Mouse (Mus musculus) embryonic facial prominence, embryonic 10.5 days (tissue): ENCODE measurements around the gene Tfap2b. TPM values are rescaled to one million over a fixed set of nuclear protein-coding genes. Genes with fewer than 3 reads are reported as not detected.

Source experiments
- DNase-seq: peaks from one replicate; pipeline ENCODE4 v3.0.0-alpha.2; 2017; ENCODE audit warnings: low spot score
- H3K27ac ChIP-seq: fragments of 300-500 bp; sonication (generic); replicated peaks from 2 replicates; pipeline ENCODE4 v1.5.1; 2016; ENCODE audit warnings: mild to moderate bottlenecking
- H3K27me3 ChIP-seq: fragments of 300-500 bp; sonication (generic); replicated peaks from 2 replicates; pipeline ENCODE4 v1.6.1; 2016; ENCODE audit warnings: low read depth, mild to moderate bottlenecking; ENCODE audit not compliant: poor library complexity, severe bottlenecking
- H3K36me3 ChIP-seq: fragments of 300-500 bp; sonication (generic); replicated peaks from 2 replicates; pipeline ENCODE4 v1.6.1; 2016; ENCODE audit warnings: mild to moderate bottlenecking, moderate library complexity
- H3K4me1 ChIP-seq: fragments of 300-500 bp; sonication (generic); 2 replicates; pipeline ENCODE4 v1.6.1; 2016
- H3K4me3 ChIP-seq: fragments of 300-500 bp; sonication (generic); 2 replicates; pipeline ENCODE4 v1.5.1; 2016; ENCODE audit warnings: mild to moderate bottlenecking, moderate library complexity
- H3K9me3 ChIP-seq: fragments of 300-500 bp; sonication (generic); 2 replicates; pipeline ENCODE4 v1.6.1; 2016; ENCODE audit warnings: mild to moderate bottlenecking
- WGBS: fragments of 180-500 bp; shearing (Covaris S2); methylation state at CpG from one replicate; pipeline ENCODE4 v1.1.7; 2016; 5-methylcytosine and 5-hydroxymethylcytosine counted together
- polyA plus RNA-seq: library from polyadenylated mRNA; unstranded; fragments of >200 nt; fragmentation: Nextera tagmentation; extraction: Ambion mirVana; gene quantifications from 2 replicates; pipeline ENCODE4 v1.2.1, GENCODE M21; 2016

Gene Tfap2b
- polyA plus RNA-seq = 31.5 and 38.3 TPM in 2 replicates

- Histone ChIP-seq H3K36me3 (no peaks in the 10 kb centered on the region), H3K27ac (peak within 1 kb of the TSS; percentile 87), H3K4me3 (peak within 1 kb of the TSS; percentile 59), H3K4me1 (peaks cover 3% of the 10 kb centered on the region), H3K9me3 (no peaks in the 10 kb centered on the region), H3K27me3 (peaks cover 95% of the 10 kb centered on the region)
- peak; percentile 57 for DNase-seq
- WGBS = under 1% methylated on average over 26 of the region's 26 CpGs
Observed at GRCm38 (mm10) chr1:19208641-19209358, at the start of gene Tfap2b. TSS of gene Tfap2b (plus strand) at chr1:19208914.

DNA sequence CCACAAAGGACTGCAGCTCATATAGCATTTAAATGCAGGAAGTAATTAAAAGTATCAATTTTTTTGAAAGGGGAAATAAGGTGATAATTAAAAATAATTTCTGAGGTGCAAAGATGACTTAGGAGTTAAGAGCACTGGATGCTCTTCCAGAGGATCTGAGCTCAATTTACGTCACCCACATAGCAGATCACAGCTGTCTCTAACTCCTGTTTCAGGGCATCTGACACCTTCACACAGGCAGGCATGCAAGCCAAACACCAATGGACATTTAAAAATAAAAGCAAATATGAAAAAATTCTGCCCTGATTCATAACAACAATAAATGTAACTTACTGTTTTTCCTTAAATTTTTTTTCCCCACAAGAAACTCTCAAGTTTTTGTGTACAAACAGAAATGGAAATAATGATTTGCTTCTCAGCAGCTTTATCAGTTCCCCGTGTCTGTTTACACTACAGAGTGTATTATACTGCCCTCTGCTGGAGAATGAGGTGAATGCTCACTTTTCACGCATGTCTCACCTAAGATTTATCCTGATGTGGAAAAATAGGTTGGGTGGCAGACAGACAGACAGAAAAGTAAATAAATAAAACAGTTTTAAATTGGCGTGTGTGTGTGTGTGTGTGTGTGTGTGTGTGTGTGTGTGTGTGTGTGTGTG, 29.8 kb upstream of the Tfap2b start:
- Histone ChIP-seq H3K27ac (no peak overlapping the region), H3K27me3 (0 out of 2 replicates have a peak, but pooled peaks cover 2% of the 10 kb centered on the region), H3K9me3 (no peaks in the 10 kb centered on the region), H3K4me3 (no peak overlapping the region), H3K36me3 (no peaks in the 10 kb centered on the region), H3K4me1 (no peaks in the 10 kb centered on the region)
- peak; percentile 12 for DNase-seq
- WGBS = 7% methylated on average over 4 of the region's 4 CpGs

DNA sequence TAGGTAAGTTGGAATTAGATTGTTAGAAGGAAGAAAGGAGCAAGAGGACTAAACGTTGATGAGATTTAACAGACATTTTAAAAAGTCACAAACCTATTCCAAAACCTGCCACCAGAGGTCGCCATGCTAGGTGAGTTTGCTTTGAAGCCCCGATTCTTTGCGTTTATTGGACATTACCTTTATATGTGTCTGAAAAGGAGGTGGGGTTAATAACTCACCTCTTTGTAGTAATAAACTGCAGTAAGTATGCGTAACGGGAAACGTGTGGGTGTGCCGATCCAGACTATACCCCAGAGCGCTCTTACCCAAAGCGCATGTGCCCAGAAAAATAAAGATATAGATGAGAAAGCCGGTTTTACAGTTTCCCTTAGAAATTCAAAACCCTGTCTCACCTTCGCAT, 3.1 kb upstream of the Tfap2b start:
- WGBS = 3% methylated on average over 12 of the region's 12 CpGs
- Histone ChIP-seq H3K4me3 (peak overlapping the region; percentile 50), H3K36me3 (no peaks in the 10 kb centered on the region), H3K9me3 (no peaks in the 10 kb centered on the region), H3K4me1 (peaks cover 3% of the 10 kb centered on the region), H3K27me3 (peaks cover 64% of the 10 kb centered on the region), H3K27ac (no peak overlapping the region)
- DNase-seq = peak; percentile 65

DNA sequence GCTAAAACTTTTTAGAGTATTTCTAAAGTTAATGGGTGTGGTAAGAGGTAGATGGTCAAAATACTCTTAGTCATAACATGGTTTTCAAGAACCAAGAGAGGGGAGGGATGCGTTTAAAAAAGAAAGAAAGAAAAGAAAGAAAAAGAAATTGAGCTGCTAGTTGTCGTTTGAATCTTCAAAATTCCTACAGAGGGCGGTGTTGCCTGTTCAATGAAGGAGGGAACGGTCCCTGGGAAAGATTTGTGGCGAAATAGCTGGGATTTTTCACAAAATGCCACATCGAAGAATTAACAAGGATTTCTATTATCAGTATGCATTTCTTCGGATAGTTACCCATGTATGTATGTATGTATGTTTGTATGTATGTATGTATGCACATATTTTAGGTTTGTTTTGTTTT, 2.5 kb upstream of the Tfap2b start:
- H3K27me3 ChIP-seq = peaks cover 69% of the 10 kb centered on the region
- H3K27ac ChIP-seq = no peak overlapping the region
- peak; percentile 45 for DNase-seq
- H3K4me3 ChIP-seq = peak overlapping the region; percentile 50
- H3K36me3 ChIP-seq = no peaks in the 10 kb centered on the region
- no peaks in the 10 kb centered on the region for H3K9me3 ChIP-seq
- peaks cover 3% of the 10 kb centered on the region for H3K4me1 ChIP-seq
- WGBS = under 1% methylated on average over 7 of the region's 7 CpGs

DNA sequence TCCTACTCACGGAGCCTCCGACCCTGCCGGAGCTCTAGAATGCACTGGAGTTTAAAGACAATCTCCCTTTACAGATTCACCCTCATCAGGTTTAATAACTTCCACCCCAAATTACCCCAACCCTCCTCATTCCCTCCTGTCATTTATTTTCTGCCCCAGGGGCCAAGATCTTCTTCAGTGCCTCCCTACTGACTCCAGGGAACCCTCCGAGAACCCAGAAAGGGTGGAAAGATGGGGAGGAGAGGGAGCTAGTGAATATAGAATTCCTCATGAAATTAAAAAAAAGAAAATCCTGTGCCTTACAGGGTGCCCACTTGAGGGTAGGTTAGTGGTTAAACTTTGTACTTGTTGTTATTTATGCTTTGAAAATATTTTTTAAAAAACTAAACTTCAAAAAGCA, 1.1 kb upstream of the Tfap2b start:
- WGBS = 2% methylated on average over 4 of the region's 4 CpGs
- no peak overlapping the region; the same call in 1 of the 2 replicates for H3K27ac ChIP-seq
- H3K4me3 ChIP-seq = peak overlapping the region; percentile 26; the same call in 1 of the 2 replicates
- peaks cover 3% of the 10 kb centered on the region for H3K4me1 ChIP-seq
- no peaks in the 10 kb centered on the region for H3K9me3 ChIP-seq
- peaks cover 83% of the 10 kb centered on the region for H3K27me3 ChIP-seq
- DNase-seq = no peak
- H3K36me3 ChIP-seq = no peaks in the 10 kb centered on the region

GRCm38 (mm10) chr1:19209359-19209745, 638 bp downstream of the Tfap2b start:
- H3K27me3 ChIP-seq = peaks cover 97% of the 10 kb centered on the region
- H3K4me3 ChIP-seq = peak overlapping the region; percentile 59
- no peak for DNase-seq
- under 1% methylated on average over 10 of the region's 10 CpGs for WGBS
- peaks cover 8% of the 10 kb centered on the region for H3K4me1 ChIP-seq
- no peaks in the 10 kb centered on the region for H3K9me3 ChIP-seq
- no peaks in the 10 kb centered on the region for H3K36me3 ChIP-seq
- H3K27ac ChIP-seq = peak overlapping the region; percentile 87

GRCm38 (mm10) chr1:19209776-19210175, 1.1 kb downstream of the Tfap2b start:
- H3K27me3 ChIP-seq = peaks cover 97% of the 10 kb centered on the region
- H3K4me1 ChIP-seq = peaks cover 9% of the 10 kb centered on the region
- no peaks in the 10 kb centered on the region for H3K9me3 ChIP-seq
- peak; percentile 73 for DNase-seq
- peak overlapping the region; percentile 59 for H3K4me3 ChIP-seq
- WGBS = under 1% methylated on average over 31 of the region's 31 CpGs
- no peaks in the 10 kb centered on the region for H3K36me3 ChIP-seq
- peak overlapping the region; percentile 87 for H3K27ac ChIP-seq

DNA sequence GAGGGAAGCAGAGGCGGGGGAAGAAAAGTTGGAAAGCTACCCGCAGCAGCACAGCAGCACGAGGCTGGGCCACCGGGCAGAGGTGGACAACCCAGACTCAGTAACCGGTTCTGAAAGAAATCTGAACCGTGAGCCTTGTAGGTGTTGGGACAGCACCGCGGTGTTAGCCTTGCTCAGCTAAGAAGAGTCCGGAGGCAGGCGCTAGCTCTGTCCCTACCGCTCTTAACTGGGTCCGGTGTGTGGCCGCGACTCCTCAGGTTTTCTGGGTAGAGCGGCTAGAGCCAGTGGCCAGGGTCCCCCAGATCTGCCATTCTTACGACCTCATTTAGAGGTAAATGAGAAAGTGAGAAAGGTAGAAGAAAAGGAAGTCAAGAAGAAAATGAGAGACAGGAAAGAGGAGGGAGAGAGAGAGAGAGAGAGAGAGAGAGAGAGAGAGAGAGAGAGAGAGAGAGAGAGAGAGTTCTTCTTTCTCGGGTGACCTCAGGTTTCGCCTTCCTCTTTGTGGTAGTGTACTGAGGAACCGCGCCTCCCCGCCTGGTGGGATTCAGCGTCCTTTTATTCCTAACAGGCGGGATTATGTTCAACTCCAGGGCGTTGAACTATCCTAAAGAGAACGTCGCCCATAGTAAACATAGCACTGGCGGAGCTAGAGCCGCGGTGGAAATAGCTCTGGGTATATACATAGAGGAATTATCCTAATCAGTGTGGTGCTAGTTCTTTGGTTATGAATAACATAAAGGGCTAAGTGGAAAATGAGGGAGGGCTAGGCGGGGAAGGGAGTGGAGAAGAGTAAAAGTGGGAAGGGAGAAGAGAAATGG, 1.7 kb downstream of the Tfap2b start:
- under 1% methylated on average over 30 of the region's 30 CpGs for WGBS
- no peaks in the 10 kb centered on the region for H3K9me3 ChIP-seq
- H3K4me1 ChIP-seq = peaks cover 9% of the 10 kb centered on the region
- H3K36me3 ChIP-seq = no peaks in the 10 kb centered on the region
- DNase-seq = peak; percentile 63
- peak overlapping the region; percentile 87 for H3K27ac ChIP-seq
- peaks cover 97% of the 10 kb centered on the region for H3K27me3 ChIP-seq
- H3K4me3 ChIP-seq = peak overlapping the region; percentile 59

GRCm38 (mm10) chr1:19211033-19211405, 2.3 kb downstream of the Tfap2b start:
- peak overlapping the region; percentile 59 for H3K4me3 ChIP-seq
- peaks cover 99% of the 10 kb centered on the region for H3K27me3 ChIP-seq
- peak; percentile 48 for DNase-seq

GRCm38 (mm10) chr1:19211546-19212154, 2.9 kb downstream of the Tfap2b start:
- Histone ChIP-seq H3K9me3 (no peaks in the 10 kb centered on the region), H3K27me3 (peaks cover 100% of the 10 kb centered on the region), H3K4me3 (peak overlapping the region; percentile 59), H3K4me1 (peaks cover 9% of the 10 kb centered on the region), H3K36me3 (no peaks in the 10 kb centered on the region), H3K27ac (peak overlapping the region; percentile 87)
- DNase-seq = peak; percentile 57
- 1% methylated on average over 15 of the region's 15 CpGs for WGBS

More at GRCm38 (mm10) chr1:19211033-19211405, 2.3 kb downstream of the Tfap2b start:
- Histone ChIP-seq H3K4me1 (peaks cover 9% of the 10 kb centered on the region), H3K27ac (peak overlapping the region; percentile 87), H3K36me3 (no peaks in the 10 kb centered on the region), H3K9me3 (no peaks in the 10 kb centered on the region)
- WGBS = 1% methylated on average over 8 of the region's 8 CpGs

- H3K4me1 ChIP-seq = peaks cover 16% of the 10 kb centered on the region
- H3K27ac ChIP-seq = peak overlapping the region; percentile 87
- peak overlapping the region; percentile 59 for H3K4me3 ChIP-seq
- no peaks in the 10 kb centered on the region for H3K9me3 ChIP-seq
- H3K36me3 ChIP-seq = no peaks in the 10 kb centered on the region
- H3K27me3 ChIP-seq = peaks cover 100% of the 10 kb centered on the region
- 1% methylated on average over 4 of the region's 4 CpGs for WGBS
- no peak for DNase-seq
Observed at GRCm38 (mm10) chr1:19212691-19213090, 4.0 kb downstream of the Tfap2b start.

- peak overlapping the region; percentile 87 for H3K27ac ChIP-seq
- no peak for DNase-seq
Observed at GRCm38 (mm10) chr1:19213171-19213570, 4.5 kb downstream of the Tfap2b start.

More at GRCm38 (mm10) chr1:19213171-19213570, 4.5 kb downstream of the Tfap2b start:
- peak overlapping the region; percentile 59 for H3K4me3 ChIP-seq
- WGBS = 2% methylated on average over 4 of the region's 4 CpGs
- H3K27me3 ChIP-seq = peaks cover 100% of the 10 kb centered on the region
- H3K4me1 ChIP-seq = peaks cover 16% of the 10 kb centered on the region
- no peaks in the 10 kb centered on the region for H3K9me3 ChIP-seq
- no peaks in the 10 kb centered on the region for H3K36me3 ChIP-seq
